Mouse (Mus musculus) adrenal gland, postnatal 36 days (tissue): ENCODE measurements around the gene Kcnh2. TPM values are rescaled to one million over a fixed set of nuclear protein-coding genes. Genes with fewer than 3 reads are reported as not detected.

Source experiments
- DNase-seq, 2 experiments: peaks; one replicate each; pipeline ENCODE4 v3.0.0; 2021; ENCODE audit warnings: mixed read lengths in 1 of 2
- total RNA-seq, 2 experiments: library from RNA; stranded (reverse); gene quantifications; 2 replicates each; pipeline ENCODE4 v1.2.3; 2021

Kcnh2 gene
- total RNA-seq, 2 experiments from 2014 or later = 14.4 to 14.7 TPM

GRCm38 (mm10) chr5:24347186-24347875, 4.1 kb downstream of the Kcnh2 start:
- DNase-seq = no peak

GRCm38 (mm10) chr5:24346313-24346712, 5.1 kb downstream of the Kcnh2 start:
- DNase-seq = no peak

- no peak for DNase-seq
These were observed 6.8 kb downstream of the Kcnh2 start for GRCm38 (mm10) chr5:24344477-24345051.

GRCm38 (mm10) chr5:24343977-24344436, 7.4 kb downstream of the Kcnh2 start:
- no peak for DNase-seq

- no peak for DNase-seq
These were observed 8.0 kb downstream of the Kcnh2 start for GRCm38 (mm10) chr5:24343379-24343778.

- no peak for DNase-seq
These were observed 8.4 kb downstream of the Kcnh2 start for GRCm38 (mm10) chr5:24342966-24343365.

GRCm38 (mm10) chr5:24342205-24342963, 9.0 kb downstream of the Kcnh2 start:
- no peak for DNase-seq

GRCm38 (mm10) chr5:24337821-24338220, 13.6 kb downstream of the Kcnh2 start:
- no peak for DNase-seq

GRCm38 (mm10) chr5:24337366-24337765, 14.0 kb downstream of the Kcnh2 start:
- DNase-seq = peak in 1 of 2 experiments; percentile 53

- peak; percentile 64 to 74 for DNase-seq
These were observed 15.4 kb downstream of the Kcnh2 start for GRCm38 (mm10) chr5:24335888-24336511.

- DNase-seq = no peak
These were observed 16.7 kb downstream of the Kcnh2 start for GRCm38 (mm10) chr5:24334749-24335148.

GRCm38 (mm10) chr5:24332401-24332800, 19.0 kb downstream of the Kcnh2 start:
- DNase-seq = no peak

GRCm38 (mm10) chr5:24329965-24330298, 21.5 kb downstream of the Kcnh2 start:
- no peak for DNase-seq

- DNase-seq = peak; percentile 78 to 86
These were observed 22.0 kb downstream of the Kcnh2 start for GRCm38 (mm10) chr5:24329212-24329964.

- DNase-seq = peak in 1 of 2 experiments; percentile 47
These were observed 22.6 kb downstream of the Kcnh2 start for GRCm38 (mm10) chr5:24328813-24329211.

GRCm38 (mm10) chr5:24326842-24327417, 24.5 kb downstream of the Kcnh2 start:
- DNase-seq = peak; percentile 72 to 75

GRCm38 (mm10) chr5:24326166-24326841, 25.1 kb downstream of the Kcnh2 start:
- no peak for DNase-seq

- no peak for DNase-seq
These were observed 26.2 kb downstream of the Kcnh2 start for GRCm38 (mm10) chr5:24325251-24325650.

- peak in 1 of 2 experiments; percentile 31 for DNase-seq
These were observed 29.4 kb downstream of the Kcnh2 start for GRCm38 (mm10) chr5:24321711-24322682.

GRCm38 (mm10) chr5:24320894-24321293, 30.5 kb downstream of the Kcnh2 start:
- no peak for DNase-seq
